Mouse (Mus musculus) testis, adult 2 months (tissue): ENCODE measurements at regions not wholly inside any gene's neighbourhood (a gene's known extent, or its start where the extent isn't known, plus 50 kb on each side); places are given as distances from the start of the nearest gene placed in this dataset.

Experiments
- H3K27ac ChIP-seq: fragments of 200-500 bp; 2 replicates; pipeline ENCODE4 v1.5.1; 2012; ENCODE audit warnings: low read depth, low read length; ENCODE audit not compliant: control insufficient read depth, insufficient read depth
- H3K27me3 ChIP-seq: fragments of 200-500 bp; 2 replicates; pipeline ENCODE4 v1.6.1; 2012; ENCODE audit warnings: mild to moderate bottlenecking, low read length, moderate library complexity; ENCODE audit not compliant: control insufficient read depth, insufficient read depth
- H3K36me3 ChIP-seq: fragments of 200-500 bp; 2 replicates; pipeline ENCODE4 v1.6.1; 2012; ENCODE audit warnings: mild to moderate bottlenecking, low read length; ENCODE audit not compliant: control insufficient read depth, insufficient read depth
- H3K4me1 ChIP-seq: fragments of 200-500 bp; 2 replicates; pipeline ENCODE4 v1.6.1; 2012; ENCODE audit warnings: low read length; ENCODE audit not compliant: control insufficient read depth, insufficient read depth
- H3K4me3 ChIP-seq: fragments of 200-500 bp; 2 replicates; pipeline ENCODE4 v1.5.1; 2012; ENCODE audit warnings: low read depth, mild to moderate bottlenecking, low read length, moderate library complexity, mixed read lengths; ENCODE audit not compliant: control insufficient read depth
- CTCF ChIP-seq: fragments of 200-500 bp; IDR thresholded peaks from 2 replicates; pipeline ENCODE4 v1.5.1; 2012; ENCODE audit warnings: low read depth, mild to moderate bottlenecking, inconsistent platforms, low read length, moderate library complexity; ENCODE audit not compliant: control insufficient read depth, insufficient read depth, insufficient replicate concordance
- POLR2A ChIP-seq: fragments of 200-500 bp; IDR thresholded peaks from 2 replicates; pipeline ENCODE4 v1.6.1; 2012; ENCODE audit warnings: low read depth, mild to moderate bottlenecking, inconsistent platforms, low read length, moderate library complexity; ENCODE audit not compliant: control insufficient read depth

DNA sequence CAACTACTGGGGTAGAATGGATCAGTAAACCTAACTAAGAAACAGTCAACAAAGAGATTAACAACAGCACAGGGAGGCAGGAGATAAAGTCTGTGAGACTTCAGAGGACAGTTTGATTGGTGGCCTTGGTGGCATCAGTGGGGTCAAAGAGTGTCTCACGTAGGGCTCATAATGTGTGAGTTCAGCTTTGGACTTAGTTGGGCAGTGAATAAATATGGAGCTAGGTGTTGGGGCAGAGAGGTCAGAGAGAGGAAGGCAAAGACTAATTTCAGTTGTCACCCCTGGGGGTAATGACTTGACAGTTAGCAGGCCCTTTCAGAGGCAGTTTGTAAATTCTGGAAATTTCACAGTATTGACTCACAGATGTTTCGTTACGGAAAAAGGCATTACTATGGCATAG lies 75.8 kb downstream of the Phlda1 start:
- H3K4me3 ChIP-seq = no peak overlapping the region
- H3K27me3 ChIP-seq = no peaks in the 10 kb centered on the region
- no peak overlapping the region for H3K27ac ChIP-seq
- no peaks in the 10 kb centered on the region for H3K36me3 ChIP-seq
- TF ChIP-seq CTCF = no peak
- TF ChIP-seq POLR2A = no peak
- H3K4me1 ChIP-seq = peaks cover 7% of the 10 kb centered on the region; the same call in 1 of the 2 replicates

DNA sequence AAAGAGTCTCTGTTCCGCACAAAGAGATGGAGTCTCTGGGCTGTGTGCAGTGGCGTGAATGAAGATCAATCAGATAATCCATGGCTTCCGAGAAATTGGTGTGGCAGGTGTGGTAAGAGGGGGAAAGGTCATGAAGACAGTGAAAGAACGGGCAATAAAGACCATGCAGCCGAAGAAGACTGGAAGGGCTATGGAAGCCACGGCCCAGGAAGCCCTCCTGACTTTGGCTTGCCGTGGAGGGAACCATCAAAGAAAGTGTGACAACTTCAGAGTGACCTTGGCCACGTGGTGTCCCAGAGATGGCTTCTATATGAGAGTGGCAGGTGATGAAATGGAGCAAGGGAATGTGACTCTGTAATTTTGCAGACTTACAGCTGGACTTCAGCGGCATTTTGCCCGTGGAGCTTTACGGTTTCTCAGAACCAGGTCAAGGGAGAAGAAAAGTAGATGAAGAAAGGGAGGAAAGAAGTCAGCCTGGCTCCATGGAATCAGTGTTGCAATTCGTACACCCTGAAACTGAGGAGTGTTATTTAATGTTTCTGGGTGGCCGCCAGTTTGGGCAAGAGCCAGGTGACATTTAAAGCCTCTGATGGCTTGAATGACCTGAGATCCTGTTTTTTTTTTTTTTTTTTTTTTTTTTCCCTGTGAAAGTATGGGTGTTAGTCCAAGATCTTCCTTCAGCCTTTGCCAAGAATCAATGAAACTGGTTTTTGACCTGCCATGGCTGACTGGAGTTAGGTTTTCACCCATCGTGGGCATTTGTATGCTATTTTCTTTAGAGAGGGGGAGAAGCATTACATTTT lies 76.4 kb downstream of the Phlda1 start:
- H3K36me3 ChIP-seq = no peaks in the 10 kb centered on the region
- no peak overlapping the region for H3K4me3 ChIP-seq
- TF ChIP-seq POLR2A (no peak), CTCF (no peak)
- H3K4me1 ChIP-seq = peaks cover 7% of the 10 kb centered on the region; the same call in 1 of the 2 replicates
- no peaks in the 10 kb centered on the region for H3K27me3 ChIP-seq
- H3K27ac ChIP-seq = no peak overlapping the region

DNA sequence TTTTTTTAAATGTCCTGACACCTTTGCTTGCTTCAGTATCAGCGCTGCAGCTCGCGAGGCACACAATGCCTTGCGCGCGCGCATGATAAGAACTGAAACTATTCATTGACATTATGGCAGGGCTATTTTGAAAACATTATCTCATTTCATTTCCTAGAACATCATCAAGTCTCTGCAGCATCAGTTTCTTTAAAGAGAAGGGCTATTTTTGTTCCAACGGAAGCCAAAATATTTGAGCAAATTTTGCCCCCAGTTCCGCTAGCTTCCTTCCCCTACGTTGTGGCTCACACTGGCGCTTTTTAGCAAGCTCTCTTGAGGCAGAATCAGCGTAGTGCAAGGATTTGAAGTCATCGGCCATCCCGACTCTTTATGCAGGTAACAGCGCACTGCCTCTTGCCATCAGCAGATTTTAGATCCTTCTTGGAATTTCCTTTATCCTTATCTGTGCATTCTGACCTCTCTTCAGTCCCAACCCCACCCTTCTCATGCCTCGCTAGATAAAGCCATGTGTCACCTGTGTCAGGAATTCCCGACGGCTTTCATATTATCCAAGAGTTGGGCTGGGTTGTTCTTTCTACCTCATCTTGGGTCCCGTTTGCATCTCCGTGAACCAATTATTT lies 77.1 kb downstream of the Phlda1 start:
- H3K4me3 ChIP-seq = no peak overlapping the region

DNA sequence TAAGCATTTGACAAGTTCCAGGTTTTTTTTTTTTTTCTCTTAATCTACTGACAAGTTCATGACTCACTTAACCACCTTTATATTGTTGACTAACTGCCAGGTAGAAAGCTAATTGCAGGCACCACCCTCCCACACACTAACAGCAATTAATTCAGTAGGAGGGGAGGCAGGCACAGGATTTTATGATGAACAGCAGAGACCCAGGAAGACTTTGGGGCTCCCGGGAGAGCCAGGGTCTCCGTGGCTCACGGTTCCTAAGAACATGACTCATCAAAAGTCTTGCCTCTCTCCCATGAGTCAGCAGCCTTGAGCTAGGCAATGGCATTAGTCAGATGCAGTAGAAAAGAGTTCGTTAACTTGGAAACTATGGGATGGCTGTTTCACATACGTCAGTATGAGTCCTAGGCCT lies 77.7 kb downstream of the Phlda1 start:
- Histone ChIP-seq H3K4me3 (no peak overlapping the region), H3K27ac (no peak overlapping the region), H3K27me3 (no peaks in the 10 kb centered on the region), H3K36me3 (no peaks in the 10 kb centered on the region), H3K4me1 (peaks cover 7% of the 10 kb centered on the region; the same call in 1 of the 2 replicates)
- TF ChIP-seq CTCF (no peak), POLR2A (no peak)

More for the DNA sequence above, 77.1 kb downstream of the Phlda1 start:
- Histone ChIP-seq H3K27me3 (no peaks in the 10 kb centered on the region), H3K4me1 (peaks cover 7% of the 10 kb centered on the region; the same call in 1 of the 2 replicates), H3K27ac (no peak overlapping the region), H3K36me3 (no peaks in the 10 kb centered on the region)
- TF ChIP-seq CTCF = no peak
- TF ChIP-seq POLR2A = no peak

DNA sequence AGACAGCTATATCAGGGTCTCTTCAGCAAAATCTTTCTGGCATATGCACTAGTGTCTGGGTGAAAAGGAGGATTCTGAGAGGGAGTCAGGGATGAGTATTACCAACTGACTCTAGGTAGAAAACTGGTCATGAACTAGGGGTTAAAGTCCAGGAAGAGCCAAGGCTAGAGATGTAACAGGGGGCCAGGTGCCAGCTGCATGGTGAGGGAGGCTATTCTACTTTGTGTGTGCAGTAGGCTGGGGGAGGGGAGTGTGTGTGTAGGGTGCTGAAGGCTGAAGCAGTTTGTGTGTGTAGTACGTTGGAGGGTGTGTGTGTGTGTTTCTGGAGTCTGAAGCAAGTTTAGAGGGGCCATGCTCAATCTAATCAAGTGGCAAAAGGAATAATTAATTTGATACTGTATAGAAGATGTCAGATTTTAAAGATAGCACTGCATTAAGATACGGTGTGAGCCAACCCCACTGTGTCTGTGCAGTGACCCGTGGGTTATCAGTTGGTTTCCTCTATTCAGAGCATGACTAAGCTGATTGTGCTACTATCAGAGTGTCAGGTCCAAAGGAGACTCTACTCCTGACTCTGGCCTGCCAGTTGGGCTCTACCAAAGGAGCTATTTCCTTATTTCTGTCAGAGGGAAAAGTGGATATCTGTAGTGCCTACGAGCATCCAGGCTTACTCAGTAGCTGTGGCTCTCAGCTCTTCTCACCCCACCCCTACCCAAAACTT lies 82.0 kb downstream of the Phlda1 start:
- no peak overlapping the region for H3K27ac ChIP-seq
- H3K4me1 ChIP-seq = peaks cover 3% of the 10 kb centered on the region; the same call in 1 of the 2 replicates
- no peak for TF ChIP-seq POLR2A
- no peak for TF ChIP-seq CTCF
- no peaks in the 10 kb centered on the region for H3K36me3 ChIP-seq
- H3K4me3 ChIP-seq = no peak overlapping the region
- H3K27me3 ChIP-seq = no peaks in the 10 kb centered on the region

DNA sequence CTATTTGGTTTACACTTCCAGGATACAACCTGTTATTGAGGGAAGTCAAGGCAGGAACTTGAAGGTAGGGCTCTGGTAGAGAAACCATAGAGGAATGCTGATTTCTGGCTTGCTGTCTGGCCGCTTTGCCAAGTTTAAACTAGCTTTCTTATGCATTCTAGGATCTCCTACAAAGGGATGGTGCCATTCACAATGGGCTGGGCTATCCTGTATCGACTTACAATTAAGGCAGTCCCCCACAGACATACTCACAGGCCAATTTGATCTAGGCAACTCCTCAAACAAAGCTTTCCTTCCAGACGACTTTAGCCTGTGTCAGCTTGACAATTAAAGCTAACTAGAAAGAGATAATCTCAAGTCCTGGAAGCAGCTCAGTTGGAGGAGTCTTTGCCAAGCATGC lies 83.1 kb downstream of the Phlda1 start:
- TF ChIP-seq CTCF (no peak), POLR2A (no peak)
- no peaks in the 10 kb centered on the region for H3K4me1 ChIP-seq

DNA sequence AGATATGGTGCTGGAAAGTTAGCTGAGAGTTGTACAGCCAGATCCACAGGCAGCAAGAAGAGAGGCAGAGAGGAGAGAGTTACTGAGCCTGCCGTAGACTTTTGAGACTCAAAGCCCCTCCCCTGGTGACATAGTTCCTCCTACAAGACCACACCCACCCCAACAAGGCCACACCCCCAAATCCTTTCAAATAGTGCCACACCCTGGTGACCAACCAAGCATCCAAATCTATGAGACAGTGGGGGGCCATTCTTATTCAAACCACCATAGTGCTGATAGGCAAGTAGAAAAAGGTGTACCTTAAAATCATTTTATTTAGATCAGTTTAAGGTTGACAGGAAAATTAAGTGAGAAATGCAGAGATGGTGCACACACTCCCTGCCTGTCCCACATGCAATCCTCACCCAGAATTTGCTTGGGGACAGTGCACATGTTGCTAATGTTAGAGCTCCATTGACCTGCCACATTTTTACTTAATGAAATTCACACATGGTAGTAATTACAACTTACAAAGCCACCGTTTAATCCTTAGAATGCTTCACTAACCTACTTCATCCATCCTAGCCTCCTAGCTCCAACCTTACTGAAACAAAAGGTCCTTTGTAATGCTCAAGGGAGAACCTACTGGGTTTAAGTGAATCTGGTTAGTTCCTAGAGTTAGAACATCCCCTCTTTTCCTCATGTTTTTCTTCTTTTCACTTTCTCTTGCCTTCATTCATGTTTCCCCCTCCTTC lies 86.5 kb downstream of the Phlda1 start:
- TF ChIP-seq CTCF (no peak), POLR2A (no peak)
- H3K27ac ChIP-seq = no peak overlapping the region
- no peak overlapping the region for H3K4me3 ChIP-seq
- H3K27me3 ChIP-seq = no peaks in the 10 kb centered on the region
- H3K4me1 ChIP-seq = peaks cover 9% of the 10 kb centered on the region
- no peaks in the 10 kb centered on the region for H3K36me3 ChIP-seq

More for the DNA sequence above, 83.1 kb downstream of the Phlda1 start:
- no peak overlapping the region for H3K27ac ChIP-seq
- H3K36me3 ChIP-seq = no peaks in the 10 kb centered on the region
- no peaks in the 10 kb centered on the region for H3K27me3 ChIP-seq
- no peak overlapping the region for H3K4me3 ChIP-seq
